Mouse (Mus musculus) neural tube, embryonic 14.5 days (tissue): ENCODE measurements at regions not wholly inside any gene's neighbourhood (a gene's known extent, or its start where the extent isn't known, plus 50 kb on each side); places are given as distances from the start of the nearest gene placed in this dataset.

Source experiments
- ATAC-seq: fragments of 200-750 bp; cut with Nextera tagmentation; 2 replicates; pipeline ENCODE4 v1.8.0; 2017; ENCODE audit warnings: low read depth, mild to moderate bottlenecking, moderate TSS enrichment, moderate library complexity
- H3K27ac ChIP-seq: fragments of 300-500 bp; sonication (generic); 2 replicates; pipeline ENCODE4 v1.5.1; 2014; ENCODE audit warnings: low read depth, mild to moderate bottlenecking, control low read depth, low read length, moderate library complexity, mixed read lengths
- H3K27me3 ChIP-seq: fragments of 300-500 bp; sonication (generic); 2 replicates; pipeline ENCODE4 v1.6.1; 2014; ENCODE audit warnings: low read length; ENCODE audit not compliant: control insufficient read depth, insufficient read depth
- H3K36me3 ChIP-seq: fragments of 300-500 bp; sonication (generic); 2 replicates; pipeline ENCODE4 v1.6.1; 2014; ENCODE audit warnings: low read length, mixed read lengths; ENCODE audit not compliant: control insufficient read depth, insufficient read depth
- H3K4me1 ChIP-seq: fragments of 300-500 bp; sonication (generic); 2 replicates; pipeline ENCODE4 v1.6.1; 2014; ENCODE audit warnings: low read length; ENCODE audit not compliant: control insufficient read depth, insufficient read depth
- H3K4me2 ChIP-seq: fragments of 300-500 bp; sonication (generic); 2 replicates; pipeline ENCODE4 v1.6.1; 2014; ENCODE audit warnings: mild to moderate bottlenecking, low read depth, low read length, control low read depth
- H3K4me3 ChIP-seq: fragments of 300-500 bp; sonication (generic); 2 replicates; pipeline ENCODE4 v1.5.1; 2014; ENCODE audit warnings: low read depth, low read length, control low read depth, mixed read lengths
- H3K9ac ChIP-seq: fragments of 300-500 bp; sonication (generic); replicated peaks from 2 replicates; pipeline ENCODE4 v1.6.1; 2014; ENCODE audit warnings: low read depth, mild to moderate bottlenecking, control low read depth, low read length, mixed read lengths
- H3K9me3 ChIP-seq: fragments of 300-500 bp; sonication (generic); 2 replicates; pipeline ENCODE4 v1.6.1; 2016; ENCODE audit warnings: low read length; ENCODE audit not compliant: control insufficient read depth
- WGBS: fragments of 180-500 bp; shearing (Covaris S2); extraction: QIAGEN DNeasy Blood & Tissue Kit; methylation state at CpG from one replicate; pipeline ENCODE4 v1.1.7; 2014; 5-methylcytosine and 5-hydroxymethylcytosine counted together

DNA sequence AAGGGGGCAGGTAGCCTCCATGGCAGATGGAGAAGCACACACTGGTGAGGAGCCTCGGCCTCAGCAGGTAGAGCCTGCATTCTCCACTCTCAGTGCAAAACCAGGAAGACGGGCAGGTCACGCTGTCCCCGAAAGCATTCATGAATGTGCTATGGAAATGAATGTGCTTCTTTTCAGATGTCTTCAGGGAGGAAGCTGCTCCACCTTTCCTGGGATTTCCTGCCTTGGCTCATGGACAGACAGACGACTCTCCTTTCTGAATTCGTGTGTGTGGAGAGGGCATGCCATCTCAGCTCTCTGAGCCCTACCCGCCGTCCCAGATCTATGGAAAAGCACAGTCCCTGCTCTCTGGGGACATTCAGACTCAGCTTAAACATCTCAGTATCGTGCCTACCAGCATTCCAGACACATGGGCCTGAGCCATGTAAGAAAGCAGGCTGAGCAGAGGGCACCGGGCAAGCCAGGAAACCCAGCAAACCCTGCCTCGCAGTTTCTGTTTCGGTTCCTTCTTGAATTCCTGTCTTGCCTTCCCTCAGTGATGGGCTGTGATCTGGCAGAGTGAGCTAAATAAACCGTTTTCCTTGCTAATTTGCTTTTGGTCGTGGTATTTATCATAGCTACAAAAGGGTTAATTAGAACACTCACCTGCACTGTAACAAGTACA lies 354.0 kb downstream of the Matn1 start:
- Histone ChIP-seq H3K4me3 (no peak overlapping the region), H3K9ac (no peak overlapping the region), H3K27me3 (no peaks in the 10 kb centered on the region), H3K9me3 (no peaks in the 10 kb centered on the region), H3K27ac (no peak overlapping the region), H3K4me2 (no peak overlapping the region), H3K36me3 (no peaks in the 10 kb centered on the region), H3K4me1 (no peaks in the 10 kb centered on the region)
- ATAC-seq, result no peak
- 76% methylated on average over 14 of the region's 14 CpGs for WGBS

DNA sequence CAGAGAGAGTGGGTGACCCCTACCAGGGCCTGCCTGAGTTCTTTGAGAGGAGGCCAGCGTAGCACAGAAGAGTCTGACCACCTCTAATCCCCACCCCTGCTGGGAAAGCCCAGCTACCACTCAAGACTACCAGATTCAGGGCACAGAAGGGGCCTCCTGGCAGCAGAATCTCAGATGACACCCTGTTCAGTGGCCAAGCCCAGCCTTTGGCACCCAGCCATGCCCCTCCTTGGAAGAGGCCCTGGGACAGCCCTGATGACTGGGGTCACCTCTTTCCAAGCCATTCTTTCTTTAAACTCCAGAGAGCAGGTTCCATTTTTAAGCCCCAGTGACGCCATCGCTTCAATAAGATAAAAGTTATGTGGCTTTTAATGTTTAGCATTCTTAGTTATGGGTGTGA lies 359.8 kb downstream of the Matn1 start:
- Histone ChIP-seq H3K9me3 (no peaks in the 10 kb centered on the region), H3K4me1 (0 out of 2 replicates have a peak, but pooled peaks cover 6% of the 10 kb centered on the region), H3K9ac (no peak overlapping the region), H3K36me3 (no peaks in the 10 kb centered on the region), H3K27ac (no peak overlapping the region), H3K4me3 (no peak overlapping the region), H3K27me3 (no peaks in the 10 kb centered on the region), H3K4me2 (no peak overlapping the region)
- whole genome bisulfite sequencing, result 72% methylated on average over 3 of the region's 3 CpGs
- no peak for ATAC-seq

DNA sequence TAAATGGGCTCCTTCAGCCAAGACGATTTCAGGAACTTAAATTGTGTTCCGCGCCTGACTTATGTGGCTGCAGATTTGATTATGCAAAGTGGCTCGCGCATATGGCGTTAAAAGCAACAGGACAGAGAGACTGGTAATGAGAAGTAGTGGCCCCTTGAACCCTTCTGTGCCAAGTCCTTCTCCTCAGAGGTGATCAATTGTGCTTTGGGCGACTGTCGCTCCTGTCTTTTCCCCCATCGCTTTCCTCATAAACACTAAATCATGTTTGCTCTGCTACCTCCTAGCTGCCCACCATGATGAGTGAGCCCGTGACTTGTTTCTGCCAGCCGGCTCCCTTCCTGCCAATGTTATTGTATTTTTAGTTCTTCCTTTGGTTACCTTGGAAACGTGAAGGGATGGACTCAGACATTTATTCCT lies 360.2 kb downstream of the Matn1 start:
- no peak overlapping the region for H3K9ac ChIP-seq
- H3K4me1 ChIP-seq, result 0 out of 2 replicates have a peak, but pooled peaks cover 6% of the 10 kb centered on the region
- no peaks in the 10 kb centered on the region for H3K27me3 ChIP-seq
- ATAC-seq, result no peak
- no peak overlapping the region for H3K27ac ChIP-seq
- WGBS, result 42% methylated on average over 12 of the region's 12 CpGs
- no peaks in the 10 kb centered on the region for H3K9me3 ChIP-seq
- no peak overlapping the region for H3K4me2 ChIP-seq
- no peak overlapping the region for H3K4me3 ChIP-seq
- no peaks in the 10 kb centered on the region for H3K36me3 ChIP-seq

DNA sequence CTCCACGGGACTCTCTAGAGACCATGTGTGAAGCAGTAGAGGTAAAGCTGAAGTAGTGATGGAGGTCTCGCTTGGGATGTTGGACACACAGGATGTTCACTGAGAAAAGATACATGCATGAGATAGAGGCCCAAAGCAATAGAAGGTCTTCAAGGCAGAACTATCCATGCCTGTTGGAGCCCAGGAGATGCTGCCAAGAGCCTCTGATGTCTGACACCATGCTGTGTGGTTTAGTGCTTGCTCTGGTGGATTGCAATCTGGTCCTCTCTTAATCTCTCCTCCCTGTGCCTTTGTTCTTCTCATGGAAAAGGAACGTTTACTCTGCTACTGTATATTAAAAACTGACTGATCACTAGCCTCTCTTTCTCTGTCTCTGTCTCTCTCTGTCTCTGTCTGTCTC lies 370.0 kb downstream of the Matn1 start:
- Histone ChIP-seq H3K9ac (no peak overlapping the region), H3K27ac (no peak overlapping the region), H3K27me3 (no peaks in the 10 kb centered on the region), H3K36me3 (no peaks in the 10 kb centered on the region), H3K4me1 (no peaks in the 10 kb centered on the region), H3K4me3 (no peak overlapping the region), H3K9me3 (no peaks in the 10 kb centered on the region), H3K4me2 (no peak overlapping the region)
- WGBS, result 78% methylated on average over 3 of the region's 3 CpGs
- no peak for ATAC-seq

DNA sequence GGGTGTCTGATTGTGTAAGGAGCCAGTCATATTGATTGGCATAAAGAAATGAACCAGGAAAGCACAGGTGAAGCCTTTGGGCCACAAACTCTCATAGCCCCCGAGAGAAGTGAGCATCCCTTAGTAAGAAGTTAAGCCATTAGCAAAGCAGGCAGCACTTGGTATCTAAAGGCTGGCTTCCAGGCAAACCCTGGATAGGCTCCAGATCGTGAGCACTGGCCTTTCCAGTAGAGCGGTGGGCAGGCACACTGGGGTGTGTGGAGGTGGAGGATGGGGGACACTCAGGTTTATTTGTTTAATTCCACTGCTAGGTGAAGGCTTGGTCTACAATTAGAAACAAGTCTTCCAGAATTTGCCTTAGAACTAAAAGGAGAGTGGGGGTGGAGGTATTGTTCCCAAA lies 371.9 kb downstream of the Matn1 start:
- Histone ChIP-seq H3K9ac (no peak overlapping the region), H3K4me3 (no peak overlapping the region), H3K27ac (no peak overlapping the region), H3K4me1 (no peaks in the 10 kb centered on the region), H3K36me3 (no peaks in the 10 kb centered on the region), H3K4me2 (no peak overlapping the region), H3K9me3 (no peaks in the 10 kb centered on the region), H3K27me3 (no peaks in the 10 kb centered on the region)
- no peak for ATAC-seq
- 86% methylated on average over 3 of the region's 3 CpGs for WGBS

DNA sequence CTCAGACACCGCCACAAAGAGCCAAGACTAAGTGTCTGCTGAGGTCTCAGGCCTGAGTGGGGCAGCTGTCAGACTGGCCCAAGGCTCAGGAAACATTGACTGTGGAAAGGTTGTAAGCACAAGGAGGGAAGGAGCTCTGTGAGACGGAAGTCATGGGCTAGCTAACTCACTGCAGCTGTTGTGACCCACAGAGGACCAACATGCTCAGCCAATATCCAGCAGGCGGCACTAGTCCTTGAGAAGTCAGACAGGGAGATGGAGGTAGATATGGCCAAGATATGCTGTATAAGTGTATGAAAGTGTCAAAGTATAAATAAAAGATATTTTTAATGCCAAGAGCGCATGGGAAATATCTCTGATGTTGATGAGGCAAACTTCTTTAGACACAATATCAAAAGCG lies 378.1 kb downstream of the Matn1 start:
- Histone ChIP-seq H3K9ac (no peak overlapping the region), H3K36me3 (no peaks in the 10 kb centered on the region), H3K4me3 (no peak overlapping the region), H3K27ac (no peak overlapping the region), H3K27me3 (no peaks in the 10 kb centered on the region), H3K9me3 (no peaks in the 10 kb centered on the region), H3K4me1 (no peaks in the 10 kb centered on the region), H3K4me2 (no peak overlapping the region)
- no peak for ATAC-seq
- 89% methylated on average over 5 of the region's 5 CpGs for WGBS

DNA sequence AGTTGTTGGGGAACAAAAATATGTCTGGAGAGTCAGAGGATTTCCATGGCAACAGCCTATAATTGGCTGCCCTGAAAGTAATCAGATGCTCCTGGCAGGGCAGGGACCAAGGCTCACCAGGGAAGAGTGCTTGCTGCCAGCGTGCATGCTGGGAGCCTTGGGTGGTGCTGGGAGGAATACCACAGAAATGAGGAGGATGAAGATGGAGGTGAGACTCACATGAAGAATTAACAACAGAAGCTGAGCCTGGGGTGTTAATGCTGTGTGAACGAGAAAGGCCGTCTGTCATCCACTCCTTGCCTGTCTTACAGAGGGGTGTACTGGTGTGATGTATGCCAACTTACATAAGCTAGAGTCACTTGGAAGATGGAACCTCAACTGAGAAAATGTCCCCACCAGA lies 380.3 kb downstream of the Matn1 start:
- 75% methylated on average over 3 of the region's 3 CpGs for WGBS
- H3K9me3 ChIP-seq, result no peaks in the 10 kb centered on the region
- H3K27ac ChIP-seq, result no peak overlapping the region
- ATAC-seq, result no peak
- H3K9ac ChIP-seq, result no peak overlapping the region
- no peak overlapping the region for H3K4me2 ChIP-seq
- H3K4me1 ChIP-seq, result no peaks in the 10 kb centered on the region
- no peaks in the 10 kb centered on the region for H3K27me3 ChIP-seq
- no peak overlapping the region for H3K4me3 ChIP-seq
- no peaks in the 10 kb centered on the region for H3K36me3 ChIP-seq

DNA sequence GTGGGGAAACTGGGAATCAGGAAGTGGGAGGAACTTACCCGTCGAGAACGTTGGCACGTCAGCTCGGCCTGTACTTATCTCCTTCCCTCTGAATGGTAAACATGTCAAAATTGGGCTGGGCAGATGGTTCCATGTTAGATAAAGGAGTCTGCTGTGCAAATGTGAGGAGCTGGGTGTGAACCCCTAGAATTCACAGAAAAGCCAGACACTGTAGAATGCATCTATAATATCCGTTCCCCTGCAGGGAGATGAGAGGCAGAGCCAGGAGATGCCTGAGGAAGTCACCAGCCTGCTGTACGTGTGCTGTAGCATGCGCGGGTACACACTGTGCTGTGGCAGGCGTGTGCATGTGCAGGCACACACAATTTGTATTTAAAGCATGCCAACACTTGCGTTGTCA lies 381.0 kb downstream of the Matn1 start:
- H3K4me1 ChIP-seq, result no peaks in the 10 kb centered on the region
- H3K36me3 ChIP-seq, result no peaks in the 10 kb centered on the region
- no peak overlapping the region for H3K27ac ChIP-seq
- H3K27me3 ChIP-seq, result no peaks in the 10 kb centered on the region
- WGBS, result 87% methylated on average over 11 of the region's 11 CpGs
- H3K4me2 ChIP-seq, result no peak overlapping the region
- ATAC-seq, result no peak
- no peak overlapping the region for H3K9ac ChIP-seq
- H3K4me3 ChIP-seq, result no peak overlapping the region
- no peaks in the 10 kb centered on the region for H3K9me3 ChIP-seq

DNA sequence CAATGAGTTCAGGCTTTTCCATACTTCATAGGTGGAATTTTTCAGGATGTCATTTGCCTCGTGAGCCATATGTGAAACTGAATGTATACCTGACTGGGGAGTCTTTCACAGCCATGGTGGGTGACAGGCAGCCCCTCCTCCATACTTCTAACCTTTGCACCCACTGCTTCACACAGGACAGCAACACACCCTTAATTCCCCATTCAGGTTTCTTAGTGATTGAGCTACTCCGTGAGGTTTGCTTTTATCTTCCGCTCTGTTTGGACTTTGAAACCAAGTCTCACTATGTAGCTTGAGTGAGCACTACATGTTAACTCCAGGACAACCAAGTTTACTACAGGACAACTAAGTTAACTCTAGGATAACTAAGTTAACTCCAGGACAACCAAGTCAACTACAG lies 381.4 kb downstream of the Matn1 start:
- ATAC-seq, result no peak
- Histone ChIP-seq H3K4me1 (no peaks in the 10 kb centered on the region), H3K27me3 (no peaks in the 10 kb centered on the region), H3K4me2 (no peak overlapping the region), H3K9me3 (no peaks in the 10 kb centered on the region), H3K27ac (no peak overlapping the region), H3K36me3 (no peaks in the 10 kb centered on the region), H3K9ac (no peak overlapping the region), H3K4me3 (no peak overlapping the region)
- 96% methylated on average over 3 of the region's 3 CpGs for WGBS
